In genomic region chr19:53248023-53248494, GRCm38 (mm10) we compare ENCODE assay signal across 9 mouse cellular contexts.
DNase-seq lines count a peak whose midpoint lies in the region; ATAC-seq lines count a peak whose summit lies in the region.
"Had no signal": no experiment of that assay in that cellular context is flagged by ENCODE, and none has a peak within 500 bp of the region (broad histone marks: within the 10 kb centered on the region; RNA-seq: fewer than 3 reads in every experiment).

No protein-coding gene starts in this region.

- WGBS in forebrain, embryonic 14.5 days, result 14% methylated on average over 11 of the region's 11 CpGs
- WGBS in hindbrain, embryonic 13.5 days, result 12% methylated on average over 11 of the region's 11 CpGs

- no peak overlapping the region for H3K27ac ChIP-seq in forebrain, embryonic 14.5 days (ENCODE audit: low read depth, low read length)
- H3K27ac ChIP-seq in hindbrain, embryonic 13.5 days, result no peak overlapping the region
- H3K27ac ChIP-seq: limb, embryonic 12.5 days had no signal

- H3K4me2 ChIP-seq in forebrain, embryonic 14.5 days (ENCODE audit: low read length), result peak overlapping the region; percentile 14; the same call in 1 of the 2 replicates
- H3K4me2 ChIP-seq in hindbrain, embryonic 13.5 days, result peak overlapping the region; percentile 38
- H3K4me2 ChIP-seq: limb, embryonic 12.5 days had no signal

- no peaks in the 10 kb centered on the region for H3K4me1 ChIP-seq in forebrain, embryonic 14.5 days (ENCODE audit: control insufficient read depth, insufficient read depth, low read length)
- H3K4me1 ChIP-seq in hindbrain, embryonic 13.5 days (replicated peaks), result peaks cover 6% of the 10 kb centered on the region

- H3K9ac ChIP-seq in forebrain, embryonic 14.5 days (ENCODE audit: low read length), result no peak overlapping the region
- H3K9ac ChIP-seq in hindbrain, embryonic 13.5 days, result no peak overlapping the region
- H3K9ac ChIP-seq: limb, embryonic 12.5 days had no signal

- no peaks in the 10 kb centered on the region for H3K27me3 ChIP-seq in forebrain, embryonic 14.5 days (replicated peaks; ENCODE audit: control insufficient read depth, insufficient read depth, low read length)
- H3K27me3 ChIP-seq in hindbrain, embryonic 13.5 days, result no peaks in the 10 kb centered on the region
- H3K27me3 ChIP-seq: limb, embryonic 12.5 days had no signal

- peak; percentile 74 for ATAC-seq in forebrain, embryonic 14.5 days
- ATAC-seq in hindbrain, embryonic 13.5 days (ENCODE audit: low FRiP score), result peak; percentile 43; the same call in 1 of the 2 replicates

- H3K4me3 ChIP-seq in forebrain, embryonic 14.5 days (ENCODE audit: low read depth, low read length), result no peak overlapping the region
- H3K4me3 ChIP-seq in hindbrain, embryonic 13.5 days, result peak overlapping the region; percentile 11; the same call in 1 of the 2 replicates
- H3K4me3 ChIP-seq: limb, embryonic 12.5 days had no signal

- no peaks in the 10 kb centered on the region for H3K9me3 ChIP-seq in forebrain, embryonic 14.5 days (replicated peaks; ENCODE audit: control insufficient read depth, low read length)
- no peaks in the 10 kb centered on the region for H3K9me3 ChIP-seq in hindbrain, embryonic 13.5 days
- H3K9me3 ChIP-seq: limb, embryonic 12.5 days had no signal

- no peaks in the 10 kb centered on the region for H3K36me3 ChIP-seq in forebrain, embryonic 14.5 days (ENCODE audit: control insufficient read depth, insufficient read depth, low read length)
- H3K36me3 ChIP-seq in hindbrain, embryonic 13.5 days, result no peaks in the 10 kb centered on the region; the same call in 1 of the 2 replicates

- peak; percentile 46 to 89 for DNase-seq in adrenal gland, adult (ENCODE audit: inconsistent age in 2 of 2, low spot score in 1 of 2)
- no peak for DNase-seq in adrenal gland, postnatal 4 days (ENCODE audit: low spot score in 2 of 2)
- peak; percentile 42 for DNase-seq in cerebellum, adult 11-12 months
- DNase-seq in forebrain, embryonic 14.5 days (ENCODE audit: low spot score), result peak; percentile 89
- DNase-seq in layer of hippocampus, postnatal 10 days (ENCODE audit: low spot score in 2 of 2), result peak; percentile 47 to 66
- DNase-seq in lung, postnatal 14 days, result peak; percentile 51
- peak; percentile 90 for DNase-seq in retina, embryonic 14.5 days (ENCODE audit: low spot score)

Comparison
In these comparisons a context has a peak if more than half of its experiments do, and no peak if none do; other contexts are left out.
1. DNase-seq: peak in adrenal gland, adult (2 of 2), cerebellum, adult 11-12 months (single experiment), forebrain, embryonic 14.5 days (single experiment), layer of hippocampus, postnatal 10 days (2 of 2), lung, postnatal 14 days (single experiment) and retina, embryonic 14.5 days (single experiment); none in adrenal gland, postnatal 4 days (0 of 2).